10 mouse cellular contexts compared by ENCODE assay signal in the genomic region with DNA sequence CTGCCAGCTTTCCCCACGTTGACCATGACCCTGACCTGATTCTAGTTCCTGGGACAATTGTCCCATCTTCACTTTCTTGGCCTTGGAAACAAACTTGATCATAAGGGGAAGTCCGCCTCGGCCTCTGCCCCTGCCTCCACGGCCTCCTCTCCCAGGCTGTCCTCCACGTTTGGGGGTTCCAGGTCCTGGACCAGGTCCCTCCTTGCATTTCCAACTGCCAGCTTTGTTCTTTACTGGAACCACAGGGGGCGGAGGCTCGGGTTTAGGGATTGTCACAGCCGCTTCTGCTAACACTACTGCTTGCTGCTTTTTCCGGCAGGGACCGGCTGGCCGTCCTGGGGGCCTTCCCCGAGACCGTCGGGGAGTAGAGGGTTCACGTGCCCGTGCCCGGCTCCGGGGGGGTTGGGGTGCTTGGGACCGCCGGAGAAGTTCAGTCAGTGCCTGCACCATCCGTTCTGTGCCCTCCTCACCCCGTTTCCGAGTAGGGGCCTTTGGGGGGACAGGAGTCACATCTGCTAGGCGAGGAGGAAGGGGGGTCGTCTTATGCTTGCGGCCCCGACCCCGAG. TPM values are rescaled to one million over a fixed set of nuclear protein-coding genes. Genes with fewer than 3 reads are reported as not detected.
DNase-seq lines count a peak whose midpoint lies in the region; ATAC-seq and TF ChIP-seq lines count a peak whose summit lies in the region.
"Had no signal": no experiment of that assay in that cellular context is flagged by ENCODE, and none has a peak within 500 bp of the region (broad histone marks: within the 10 kb centered on the region; RNA-seq: fewer than 3 reads in every experiment).

No protein-coding gene starts in this region.

- peak overlapping the region; percentile 82 for H3K4me2 ChIP-seq in lung, embryonic 14.5 days
- H3K4me2 ChIP-seq in limb, embryonic 12.5 days = peak overlapping the region; percentile 94
- H3K4me2 ChIP-seq in neural tube, embryonic 15.5 days = peak overlapping the region; percentile 90

- H3K4me1 ChIP-seq in lung, embryonic 14.5 days (ENCODE audit: insufficient read depth) = 0 out of 2 replicates have a peak, but pooled peaks cover 3% of the 10 kb centered on the region
- H3K4me1 ChIP-seq in limb, embryonic 12.5 days (replicated peaks) = peaks cover 20% of the 10 kb centered on the region
- H3K4me1 ChIP-seq in neural tube, embryonic 15.5 days = peaks cover 23% of the 10 kb centered on the region

- TF ChIP-seq CTCF in lung, embryonic 14.5 days (IDR thresholded peaks at IDR 0.05; ENCODE audit: low read depth) = no peak

- no peak for ATAC-seq in cerebellum, adult (ENCODE audit: insufficient number of reproducible peaks, low FRiP score, low TSS enrichment)
- ATAC-seq in lung, embryonic 14.5 days (ENCODE audit: insufficient read depth) = no peak
- ATAC-seq in limb, embryonic 12.5 days (ENCODE audit: insufficient number of reproducible peaks, insufficient read depth, low FRiP score, low TSS enrichment, low read depth) = no peak
- ATAC-seq in neural tube, embryonic 15.5 days (ENCODE audit: low FRiP score) = no peak

- H3K27ac ChIP-seq in lung, embryonic 14.5 days (ENCODE audit: low read depth) = no peak overlapping the region
- H3K27ac ChIP-seq in limb, embryonic 12.5 days = no peak overlapping the region
- no peak overlapping the region for H3K27ac ChIP-seq in neural tube, embryonic 15.5 days (replicated peaks)

- WGBS in lung, embryonic 14.5 days = 87% methylated on average over 28 of the region's 28 CpGs
- 90% methylated on average over 28 of the region's 28 CpGs for WGBS in limb, embryonic 12.5 days
- WGBS in neural tube, embryonic 15.5 days = 92% methylated on average over 28 of the region's 28 CpGs

- H3K27me3 ChIP-seq in lung, embryonic 14.5 days (ENCODE audit: insufficient read depth, low read length) = no peaks in the 10 kb centered on the region
- H3K27me3 ChIP-seq in limb, embryonic 12.5 days = no peaks in the 10 kb centered on the region
- H3K27me3 ChIP-seq in neural tube, embryonic 15.5 days (replicated peaks) = no peaks in the 10 kb centered on the region

- no peak overlapping the region for H3K9ac ChIP-seq in lung, embryonic 14.5 days
- H3K9ac ChIP-seq in limb, embryonic 12.5 days (replicated peaks) = peak overlapping the region; percentile 98; the same call in 1 of the 2 replicates
- no peak overlapping the region for H3K9ac ChIP-seq in neural tube, embryonic 15.5 days (replicated peaks)

- H3K36me3 ChIP-seq in lung, embryonic 14.5 days (ENCODE audit: insufficient read depth) = peaks cover 53% of the 10 kb centered on the region
- peaks cover 53% of the 10 kb centered on the region for H3K36me3 ChIP-seq in limb, embryonic 12.5 days
- H3K36me3 ChIP-seq in neural tube, embryonic 15.5 days = peaks cover 48% of the 10 kb centered on the region

- intact Hi-C loops in left cerebral cortex, postnatal 25 days (cut with DNase I) = loop anchor here (5.0 kb wide), 1 partner anchor 271 kb away; the partner anchor contains the start of gene Ffar3

- peak; percentile 59 for DNase-seq in cerebellum, adult 11-12 months
- no peak for DNase-seq in lung, embryonic 14.5 days
- no peak for DNase-seq in lung, adult 18-20 months
- no peak for DNase-seq in left cerebral cortex, postnatal 25 days (ENCODE audit: low spot score in 2 of 2)
- no peak for DNase-seq in urinary bladder, postnatal 4 days (ENCODE audit: low spot score in 2 of 2)
- DNase-seq: kidney, postnatal 14 days had no signal

- peak overlapping the region; percentile 94; the same call in 1 of the 2 replicates for H3K4me3 ChIP-seq in lung, embryonic 14.5 days (ENCODE audit: low read depth, low read length)
- H3K4me3 ChIP-seq in limb, embryonic 12.5 days (replicated peaks) = no peak overlapping the region
- H3K4me3 ChIP-seq in neural tube, embryonic 15.5 days (replicated peaks) = peak overlapping the region; percentile 91; the same call in 1 of the 2 replicates

- no peaks in the 10 kb centered on the region for H3K9me3 ChIP-seq in lung, embryonic 14.5 days (ENCODE audit: low read depth, low read length)
- H3K9me3 ChIP-seq in limb, embryonic 12.5 days = no peaks in the 10 kb centered on the region
- no peaks in the 10 kb centered on the region for H3K9me3 ChIP-seq in neural tube, embryonic 15.5 days (replicated peaks)

RNA-seq across cellular contexts. Expression of gene Kmt2b, which starts 2.0 kb away (rescaled TPM):
- polyA plus RNA-seq in lung, embryonic 14.5 days (2014; fragmentation: Nextera tagmentation; extraction: Ambion mirVana) = 11.7 and 14.8 TPM in 2 replicates
- polyA plus RNA-seq in limb, embryonic 12.5 days (2016; fragmentation: Nextera tagmentation; extraction: Ambion mirVana) = 11.0 and 12.1 TPM in 2 replicates
- 8.5 and 8.8 TPM in 2 replicates for polyA plus RNA-seq in neural tube, embryonic 15.5 days (2015; fragmentation: Nextera tagmentation; extraction: Ambion mirVana)
- total RNA-seq in left cerebral cortex, postnatal 25 days (2021) = 10 to 100 TPM; 46.4 to 50.4 TPM

RNA-seq across cellular contexts. Expression of gene Zbtb32, which starts 12.2 kb away (rescaled TPM):
- 1.7 and 2.4 TPM in 2 replicates for polyA plus RNA-seq in lung, embryonic 14.5 days (2014; fragmentation: Nextera tagmentation; extraction: Ambion mirVana)
- polyA plus RNA-seq in limb, embryonic 12.5 days (2016; fragmentation: Nextera tagmentation; extraction: Ambion mirVana) = 0.25 and 0.38 TPM in 2 replicates
- polyA plus RNA-seq in neural tube, embryonic 15.5 days (2015; fragmentation: Nextera tagmentation; extraction: Ambion mirVana) = 0.37 and 0.44 TPM in 2 replicates
- total RNA-seq in left cerebral cortex, postnatal 25 days (2021) = not detected

RNA-seq across cellular contexts. Expression of gene Igflr1, which starts 21.3 kb away (rescaled TPM):
- polyA plus RNA-seq in lung, embryonic 14.5 days (2014; fragmentation: Nextera tagmentation; extraction: Ambion mirVana) = 3.0 and 4.1 TPM in 2 replicates
- polyA plus RNA-seq in limb, embryonic 12.5 days (2016; fragmentation: Nextera tagmentation; extraction: Ambion mirVana) = 3.2 and 4.1 TPM in 2 replicates
- 4.1 and 4.7 TPM in 2 replicates for polyA plus RNA-seq in neural tube, embryonic 15.5 days (2015; fragmentation: Nextera tagmentation; extraction: Ambion mirVana)
- total RNA-seq in left cerebral cortex, postnatal 25 days (2021) = 1 to 10 TPM; 2.8 to 3.5 TPM
- total RNA-seq: neutrophil, adult 5-6 weeks had no signal

RNA-seq across cellular contexts. Expression of gene Psenen, which starts 23.1 kb away (rescaled TPM):
- 104 and 105 TPM in 2 replicates for polyA plus RNA-seq in lung, embryonic 14.5 days (2014; fragmentation: Nextera tagmentation; extraction: Ambion mirVana)
- 136 TPM in 2 replicates for polyA plus RNA-seq in limb, embryonic 12.5 days (2016; fragmentation: Nextera tagmentation; extraction: Ambion mirVana)
- polyA plus RNA-seq in neural tube, embryonic 15.5 days (2015; fragmentation: Nextera tagmentation; extraction: Ambion mirVana) = 136 and 139 TPM in 2 replicates
- 10 to 100 TPM; 82.7 to 90.1 TPM for total RNA-seq in left cerebral cortex, postnatal 25 days (2021)

RNA-seq across cellular contexts. Expression of gene Gm49396, which starts 23.4 kb away (rescaled TPM):
- polyA plus RNA-seq in lung, embryonic 14.5 days (2014; fragmentation: Nextera tagmentation; extraction: Ambion mirVana) = 7.9 and 9.9 TPM in 2 replicates
- 16.3 and 18.5 TPM in 2 replicates for polyA plus RNA-seq in limb, embryonic 12.5 days (2016; fragmentation: Nextera tagmentation; extraction: Ambion mirVana)
- 14.6 and 14.8 TPM in 2 replicates for polyA plus RNA-seq in neural tube, embryonic 15.5 days (2015; fragmentation: Nextera tagmentation; extraction: Ambion mirVana)
- total RNA-seq in left cerebral cortex, postnatal 25 days (2021) = 1 to 10 TPM; 5.7 TPM
